Mouse (Mus musculus) granulocyte monocyte progenitor cell, adult 5-6 weeks (primary cell): ENCODE measurements around the gene Arg1. TPM values are rescaled to one million over a fixed set of nuclear protein-coding genes. Genes with fewer than 3 reads are reported as not detected.
A peak's percentile ranks its signal among the peaks of the same experiment; 100 is the strongest.

Experiments
- ATAC-seq: replicated peaks from 2 replicates; pipeline ENCODE4 v1.8.0; 2016; ENCODE audit warnings: mild to moderate bottlenecking, moderate TSS enrichment, inconsistent platforms; ENCODE audit not compliant: poor library complexity, severe bottlenecking
- total RNA-seq, 2 experiments: library from RNA; stranded (forward) in 1 of 2; stranded (reverse) in 1 of 2; fragments of 200-712, 200-1000 nt in 1 of 2; fragments of >200 nt in 1 of 2; fragmentation: Nextera tagmentation in 1 of 2; gene quantifications; 2 replicates each; pipeline ENCODE4 v1.2.3; 2014 to 2017

The Arg1 gene
- total RNA-seq, 2 experiments from 2014 or later: not detected

DNA sequence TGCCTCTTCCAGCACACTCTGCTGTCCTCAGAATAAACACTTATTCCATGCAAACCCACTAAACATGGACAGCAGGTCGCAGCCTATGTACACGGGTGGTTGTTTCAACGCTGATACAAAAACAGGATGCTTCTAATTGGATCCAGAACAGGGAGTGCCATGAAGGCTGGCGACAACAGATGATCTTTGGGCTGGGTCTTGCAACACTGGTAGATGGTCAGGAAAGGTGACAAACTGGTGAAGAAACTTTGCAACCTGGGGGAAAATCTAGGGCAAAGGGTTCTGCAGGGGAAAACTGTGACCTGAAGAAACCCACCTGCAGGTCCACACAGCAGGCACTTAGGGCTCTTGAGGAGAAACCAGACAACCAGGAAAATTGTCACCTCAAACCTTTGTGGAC, 4.3 kb downstream of the Arg1 start:
- ATAC-seq: no peak

GRCm38 (mm10) chr10:24915486-24915885, 11.8 kb downstream of the Arg1 start:
- no peak for ATAC-seq

DNA sequence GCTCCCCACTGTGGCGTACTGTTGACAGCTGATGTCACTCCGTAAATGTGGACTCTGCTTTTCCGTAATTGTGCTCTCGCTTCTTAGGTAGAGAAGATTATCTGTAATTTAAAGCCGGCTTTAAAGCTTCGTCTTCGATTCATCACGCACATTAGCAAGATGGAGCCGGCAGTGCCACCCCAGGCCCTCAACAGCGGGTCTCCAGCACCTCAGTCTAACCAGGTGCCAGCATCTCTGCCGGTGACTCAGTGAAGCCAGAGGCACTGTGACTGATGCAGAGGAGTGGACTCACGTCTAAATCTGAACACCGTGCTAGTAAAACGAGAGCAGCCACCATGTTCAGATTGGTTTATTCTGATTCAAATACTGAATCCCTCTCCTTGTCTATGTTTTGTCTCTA, 14.7 kb downstream of the Arg1 start:
- no peak for ATAC-seq

GRCm38 (mm10) chr10:24911199-24911598, 16.1 kb downstream of the Arg1 start:
- peak; percentile 99 for ATAC-seq

DNA sequence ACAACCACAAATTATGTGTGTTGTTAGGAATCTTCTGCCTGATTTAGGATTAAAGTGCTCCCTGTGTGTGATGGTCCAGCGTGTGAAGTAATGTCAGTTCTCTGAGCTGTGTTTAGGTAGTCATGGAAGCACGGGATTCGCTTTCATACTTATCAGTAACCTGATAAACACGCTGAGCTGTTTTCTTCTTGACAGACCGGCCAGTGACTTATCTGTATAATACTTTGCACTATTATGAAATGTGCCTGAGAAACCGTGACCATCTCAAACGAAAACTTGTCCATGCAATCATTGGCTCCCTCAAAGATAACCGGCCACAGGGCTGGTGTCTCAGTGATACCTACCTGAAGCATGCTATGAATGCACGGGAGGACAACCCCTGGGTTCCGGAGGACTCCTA, 21.7 kb downstream of the Arg1 start:
- no peak for ATAC-seq

DNA sequence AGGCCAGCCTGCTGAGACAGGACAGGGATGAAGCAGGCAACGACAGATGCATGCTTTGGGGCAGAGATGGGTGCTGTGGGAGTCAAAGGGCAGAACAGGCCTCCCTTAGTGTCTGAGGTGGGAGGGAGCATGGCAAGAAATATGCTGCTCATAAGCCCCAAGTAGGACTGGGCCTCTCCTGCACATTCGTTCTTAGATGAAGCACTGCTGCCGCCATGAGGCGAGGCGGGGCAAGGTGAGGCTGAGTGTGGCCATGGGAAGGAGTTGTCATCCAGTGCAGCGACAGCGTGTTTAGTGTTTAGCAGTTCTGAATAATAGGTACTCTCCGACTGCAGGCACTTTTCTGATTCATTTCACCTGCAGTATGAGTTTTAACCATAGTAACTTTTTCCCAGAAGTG, 31.4 kb downstream of the Arg1 start:
- no peak for ATAC-seq

DNA sequence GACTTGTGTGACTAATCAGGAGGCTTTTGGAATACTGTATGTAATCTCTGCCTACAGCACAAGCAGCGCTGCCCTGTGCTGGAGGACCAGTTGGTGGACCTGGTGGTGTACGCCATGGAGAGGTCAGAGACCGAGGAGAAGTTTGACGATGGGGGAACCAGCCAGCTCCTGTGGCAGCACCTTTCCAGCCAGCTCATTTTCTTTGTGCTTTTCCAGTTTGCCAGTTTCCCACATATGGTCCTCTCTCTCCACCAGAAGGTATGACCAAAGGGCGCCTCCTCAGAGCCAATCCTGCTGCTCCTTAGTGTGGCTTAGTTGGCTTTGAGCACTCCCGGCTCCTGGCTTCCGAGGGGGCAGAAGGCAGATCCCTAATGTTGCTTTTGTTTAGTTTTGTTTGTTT, 38.9 kb downstream of the Arg1 start:
- ATAC-seq: no peak

- ATAC-seq: peak; percentile 66
Measured at GRCm38 (mm10) chr10:24886008-24886407, 41.3 kb downstream of the Arg1 start.

GRCm38 (mm10) chr10:24873624-24874023, 53.7 kb downstream of the Arg1 start:
- no peak for ATAC-seq

DNA sequence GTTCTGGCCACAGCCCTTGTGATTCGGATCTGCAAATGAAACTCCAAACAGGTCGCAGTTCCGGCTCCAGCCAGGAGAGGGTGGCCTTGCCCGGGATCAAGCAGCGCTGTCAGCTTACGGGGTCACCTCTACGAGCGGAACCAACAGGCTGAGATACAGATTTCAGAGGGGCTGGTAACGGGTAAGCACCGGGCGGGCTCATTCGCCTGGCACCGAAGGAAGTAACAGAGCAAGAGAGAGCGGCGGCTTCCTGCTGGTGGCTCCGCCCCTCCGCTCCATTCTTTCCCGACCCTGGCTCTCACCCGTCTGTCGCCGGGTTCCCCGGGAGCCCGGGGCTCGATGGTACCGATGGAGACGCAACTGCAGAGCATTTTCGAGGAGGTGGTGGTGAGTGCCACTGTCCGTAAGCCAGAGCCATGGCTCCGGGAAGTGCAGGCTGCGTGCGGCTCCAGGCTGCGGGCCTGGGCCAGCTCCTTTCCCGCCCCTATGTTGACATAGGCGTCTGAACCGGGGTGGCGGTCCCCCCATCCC, 57.5 kb downstream of the Arg1 start, which contains the start of gene Med23:
Gene Med23, plus strand, starts transcription at position 227 of the 531 bp plus-strand sequence.
- ATAC-seq: peak; percentile 99

Other genes starting within 250 kb of the Arg1 start
- 1.6 and 2.5 TPM in 2 replicates for gene Enpp1, start 215.3 kb downstream of the Arg1 start, total RNA-seq (2014; fragmentation: Nextera tagmentation)
- 1.9 and 3.7 TPM in 2 replicates for gene Enpp1, start 215.3 kb downstream of the Arg1 start, total RNA-seq (2017)
- gene Enpp3, start 84.7 kb downstream of the Arg1 start, total RNA-seq (2014; fragmentation: Nextera tagmentation): not detected in 2 replicates
- gene Enpp3, start 84.7 kb downstream of the Arg1 start, total RNA-seq (2017): not detected in 2 replicates
- 20.1 and 34.8 TPM in 2 replicates for gene Med23, start 57.5 kb downstream of the Arg1 start, total RNA-seq (2014; fragmentation: Nextera tagmentation)
- 20.3 and 42.2 TPM in 2 replicates for gene Med23, start 57.5 kb downstream of the Arg1 start, total RNA-seq (2017)